Mouse (Mus musculus): ENCODE data around the gene Zbtb7b. TPM values are rescaled to one million over a fixed set of nuclear protein-coding genes. Genes with fewer than 3 reads are reported as not detected.
A peak's percentile ranks its signal among the peaks of the same experiment; 100 is the strongest.

Gene Zbtb7b
- total RNA-seq, 2 experiments from 2014 or later, result 2.1 to 8.9 TPM

GRCm38 (mm10) chr3:89419571-89419970 is 25.0 kb upstream of the Zbtb7b start:
- no peak for ATAC-seq (replicated peaks; ENCODE audit: low FRiP score, poor library complexity, severe bottlenecking)

- ATAC-seq (replicated peaks; ENCODE audit: low FRiP score, poor library complexity, severe bottlenecking), result peak; percentile 31
Measured at GRCm38 (mm10) chr3:89418861-89419250, 24.3 kb upstream of the Zbtb7b start.

GRCm38 (mm10) chr3:89418170-89418860 is 23.7 kb upstream of the Zbtb7b start, which contains the start of the genes Cks1b and Shc1:
Gene Cks1b (minus strand): TSS chr3:89418383.
Gene Shc1 (plus strand): TSS chr3:89418443.
- ATAC-seq (replicated peaks; ENCODE audit: low FRiP score, poor library complexity, severe bottlenecking), result peak; percentile 83

GRCm38 (mm10) chr3:89417840-89418169 is 23.2 kb upstream of the Zbtb7b start:
- ATAC-seq (replicated peaks; ENCODE audit: low FRiP score, poor library complexity, severe bottlenecking), result no peak

GRCm38 (mm10) chr3:89417131-89417530 is 22.6 kb upstream of the Zbtb7b start:
- no peak for ATAC-seq (replicated peaks; ENCODE audit: low FRiP score, poor library complexity, severe bottlenecking)

GRCm38 (mm10) chr3:89416158-89416557 is 21.6 kb upstream of the Zbtb7b start:
- no peak for ATAC-seq (replicated peaks; ENCODE audit: low FRiP score, poor library complexity, severe bottlenecking)

- peak; percentile 99 for ATAC-seq (replicated peaks; ENCODE audit: low FRiP score, poor library complexity, severe bottlenecking)
Measured at GRCm38 (mm10) chr3:89411490-89412393, 17.2 kb upstream of the Zbtb7b start, which contains the start of gene Flad1. Gene Flad1 (minus strand): TSS chr3:89411870.

GRCm38 (mm10) chr3:89410864-89411263 is 16.3 kb upstream of the Zbtb7b start:
- no peak for ATAC-seq (replicated peaks; ENCODE audit: low FRiP score, poor library complexity, severe bottlenecking)

- ATAC-seq (replicated peaks; ENCODE audit: low FRiP score, poor library complexity, severe bottlenecking), result no peak
Measured at GRCm38 (mm10) chr3:89409701-89410100, 15.1 kb upstream of the Zbtb7b start.

- no peak for ATAC-seq (replicated peaks; ENCODE audit: low FRiP score, poor library complexity, severe bottlenecking)
Measured at GRCm38 (mm10) chr3:89408448-89408847, 13.9 kb upstream of the Zbtb7b start.

- no peak for ATAC-seq (replicated peaks; ENCODE audit: low FRiP score, poor library complexity, severe bottlenecking)
Measured at GRCm38 (mm10) chr3:89406887-89407286, 12.3 kb upstream of the Zbtb7b start.

- ATAC-seq (replicated peaks; ENCODE audit: low FRiP score, poor library complexity, severe bottlenecking), result no peak
Measured at GRCm38 (mm10) chr3:89402693-89403092, 8.1 kb upstream of the Zbtb7b start, which contains the start of gene Lenep. Gene Lenep (minus strand): TSS chr3:89402793.

- no peak for ATAC-seq (replicated peaks; ENCODE audit: low FRiP score, poor library complexity, severe bottlenecking)
Measured at GRCm38 (mm10) chr3:89401329-89401728, 6.8 kb upstream of the Zbtb7b start.

- no peak for ATAC-seq (replicated peaks; ENCODE audit: low FRiP score, poor library complexity, severe bottlenecking)
Measured at GRCm38 (mm10) chr3:89396654-89397005, 2.1 kb upstream of the Zbtb7b start.

- no peak for ATAC-seq (replicated peaks; ENCODE audit: low FRiP score, poor library complexity, severe bottlenecking)
Measured at GRCm38 (mm10) chr3:89395806-89396653, 1.5 kb upstream of the Zbtb7b start.

GRCm38 (mm10) chr3:89395419-89395805 is 836 bp upstream of the Zbtb7b start:
- ATAC-seq (replicated peaks; ENCODE audit: low FRiP score, poor library complexity, severe bottlenecking), result no peak

GRCm38 (mm10) chr3:89394894-89395256 is 299 bp upstream of the Zbtb7b start:
- ATAC-seq (replicated peaks; ENCODE audit: low FRiP score, poor library complexity, severe bottlenecking), result peak; percentile 53

- ATAC-seq (replicated peaks; ENCODE audit: low FRiP score, poor library complexity, severe bottlenecking), result peak; percentile 89
Measured at GRCm38 (mm10) chr3:89393605-89394004, 971 bp downstream of the Zbtb7b start.

- ATAC-seq (replicated peaks; ENCODE audit: low FRiP score, poor library complexity, severe bottlenecking), result no peak
Measured at GRCm38 (mm10) chr3:89392871-89393311, 1.7 kb downstream of the Zbtb7b start.
